Mouse (Mus musculus): ENCODE data around the gene Hist1h4d. TPM values are rescaled to one million over a fixed set of nuclear protein-coding genes. Genes with fewer than 3 reads are reported as not detected.
"Not testable (repeated sequence)": the region's sequence is repeated elsewhere in the genome, so short reads cannot be mapped to it uniquely, and the experiment has no call there.

The Hist1h4d gene
- polyA plus RNA-seq, 1 experiment from 2014 or later = 106 TPM

- H3K9ac ChIP-seq (ENCODE audit: low read length) = peak overlapping the region; percentile 48
- H3K4me1 ChIP-seq (ENCODE audit: control insufficient read depth, insufficient read depth, low read length) = peaks cover 25% of the 10 kb centered on the region
- peak; percentile 14; the same call in 1 of the 2 replicates for ATAC-seq
- H3K36me3 ChIP-seq (ENCODE audit: control insufficient read depth, insufficient read depth, low read length) = no peaks in the 10 kb centered on the region
- no peaks in the 10 kb centered on the region for H3K9me3 ChIP-seq (replicated peaks; ENCODE audit: control insufficient read depth, low read length)
- H3K4me2 ChIP-seq (ENCODE audit: low read length) = peak overlapping the region; percentile 93
- no peaks in the 10 kb centered on the region for H3K27me3 ChIP-seq (replicated peaks; ENCODE audit: control insufficient read depth, insufficient read depth, low read length)
- peak overlapping the region; percentile 96 for H3K27ac ChIP-seq (ENCODE audit: low read depth, low read length)
- WGBS = under 1% methylated on average over 22 of the region's 22 CpGs
- peak overlapping the region; percentile 42 for H3K4me3 ChIP-seq (ENCODE audit: low read depth, low read length)
- peak; percentile 41 for DNase-seq (ENCODE audit: low spot score)
These were observed 4.9 kb downstream of the Hist1h4d start for GRCm38 (mm10) chr13:23586099-23586939.

DNA sequence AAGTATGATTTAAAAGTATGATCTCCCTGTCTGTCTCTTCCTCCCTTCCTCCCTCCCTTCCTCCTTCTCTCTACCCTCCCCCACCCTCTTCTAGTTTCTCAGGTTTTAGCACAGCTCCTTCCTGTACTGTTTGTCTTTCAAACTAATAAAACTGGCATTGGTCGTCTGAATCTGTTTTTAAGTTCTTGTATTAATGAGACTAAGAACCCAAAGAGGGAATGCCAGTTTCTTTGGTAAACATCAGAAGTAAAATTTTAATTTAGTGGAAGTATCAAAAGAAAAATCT, 5.5 kb downstream of the Hist1h4d start:
- WGBS = 5% methylated on average over 1 of the region's 1 CpGs
- Histone ChIP-seq H3K4me2 (ENCODE audit: low read length) (peak overlapping the region; percentile 93), H3K36me3 (ENCODE audit: control insufficient read depth, insufficient read depth, low read length) (no peaks in the 10 kb centered on the region), H3K27me3 (replicated peaks; ENCODE audit: control insufficient read depth, insufficient read depth, low read length) (no peaks in the 10 kb centered on the region), H3K4me3 (ENCODE audit: low read depth, low read length) (peak overlapping the region; percentile 42; the same call in 1 of the 2 replicates), H3K4me1 (ENCODE audit: control insufficient read depth, insufficient read depth, low read length) (peaks cover 24% of the 10 kb centered on the region), H3K27ac (ENCODE audit: low read depth, low read length) (peak overlapping the region; percentile 84), H3K9me3 (replicated peaks; ENCODE audit: control insufficient read depth, low read length) (no peaks in the 10 kb centered on the region), H3K9ac (ENCODE audit: low read length) (peak overlapping the region; percentile 48)
- ATAC-seq = no peak
- no peak for DNase-seq (ENCODE audit: low spot score)

DNA sequence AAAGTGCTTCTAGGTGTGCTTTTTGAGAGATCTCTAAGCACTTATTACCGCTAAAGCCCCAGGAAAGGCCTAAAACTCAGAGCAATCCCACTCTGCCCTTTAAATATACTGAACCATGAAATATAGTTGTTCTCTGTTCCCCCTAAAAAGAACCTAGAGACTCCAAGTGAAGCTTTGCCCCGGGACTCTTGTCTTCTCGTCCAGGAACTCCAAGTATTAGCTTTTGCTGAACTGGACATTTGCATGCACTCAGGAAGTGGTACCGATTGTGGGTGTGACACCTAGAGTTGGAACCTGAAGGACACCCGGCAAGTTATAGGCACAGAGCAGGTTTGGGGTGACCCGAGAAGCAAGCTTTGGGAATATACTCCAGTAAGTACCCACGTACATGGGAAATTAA, 9.8 kb downstream of the Hist1h4d start:
- H3K9me3 ChIP-seq (replicated peaks; ENCODE audit: control insufficient read depth, low read length) = no peaks in the 10 kb centered on the region
- DNase-seq (ENCODE audit: low spot score) (no peak), ATAC-seq (no peak)
- no peak overlapping the region for H3K4me2 ChIP-seq (ENCODE audit: low read length)
- no peak overlapping the region for H3K27ac ChIP-seq (ENCODE audit: low read depth, low read length)
- H3K27me3 ChIP-seq (replicated peaks; ENCODE audit: control insufficient read depth, insufficient read depth, low read length) = no peaks in the 10 kb centered on the region
- WGBS = 94% methylated on average over 7 of the region's 7 CpGs
- peaks cover 5% of the 10 kb centered on the region; the same call in 1 of the 2 replicates for H3K4me1 ChIP-seq (ENCODE audit: control insufficient read depth, insufficient read depth, low read length)
- H3K36me3 ChIP-seq (ENCODE audit: control insufficient read depth, insufficient read depth, low read length) = no peaks in the 10 kb centered on the region
- no peak overlapping the region for H3K9ac ChIP-seq (ENCODE audit: low read length)
- no peak overlapping the region for H3K4me3 ChIP-seq (ENCODE audit: low read depth, low read length)

DNA sequence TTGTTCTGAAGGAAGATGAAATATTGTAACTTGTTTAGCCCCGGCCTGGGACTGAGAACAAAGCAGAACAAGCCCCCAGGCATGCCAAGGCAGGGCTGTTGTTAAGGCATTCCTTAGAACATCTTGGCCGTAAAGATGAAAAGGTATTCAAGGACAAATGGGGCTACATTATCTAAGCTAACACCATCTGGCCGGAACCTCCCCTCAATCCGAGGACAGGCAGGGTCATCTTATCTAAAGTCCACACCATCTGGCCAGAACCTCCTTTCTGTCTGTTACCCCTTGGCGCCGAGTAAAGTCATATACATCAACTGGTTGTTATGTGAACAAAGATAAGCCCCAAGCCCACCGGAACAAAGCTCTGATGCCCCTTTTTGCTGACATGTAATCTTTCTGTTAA, 10.5 kb downstream of the Hist1h4d start:
- H3K27me3 ChIP-seq (replicated peaks; ENCODE audit: control insufficient read depth, insufficient read depth, low read length); H3K4me2 ChIP-seq (ENCODE audit: low read length); ATAC-seq; H3K4me1 ChIP-seq (ENCODE audit: control insufficient read depth, insufficient read depth, low read length); H3K9ac ChIP-seq (ENCODE audit: low read length); DNase-seq (ENCODE audit: low spot score); H3K9me3 ChIP-seq (replicated peaks; ENCODE audit: control insufficient read depth, low read length); H3K27ac ChIP-seq (ENCODE audit: low read depth, low read length); H3K36me3 ChIP-seq (ENCODE audit: control insufficient read depth, insufficient read depth, low read length); H3K4me3 ChIP-seq (ENCODE audit: low read depth, low read length): not testable (repeated sequence)
- WGBS = 94% methylated on average over 7 of the region's 7 CpGs

GRCm38 (mm10) chr13:23592614-23593013, 11.2 kb downstream of the Hist1h4d start:
- no peak overlapping the region for H3K4me3 ChIP-seq (ENCODE audit: low read depth, low read length)
- no peaks in the 10 kb centered on the region for H3K27me3 ChIP-seq (replicated peaks; ENCODE audit: control insufficient read depth, insufficient read depth, low read length)
- H3K27ac ChIP-seq (ENCODE audit: low read depth, low read length) = no peak overlapping the region
- no peaks in the 10 kb centered on the region for H3K9me3 ChIP-seq (replicated peaks; ENCODE audit: control insufficient read depth, low read length)
- ATAC-seq (no peak), DNase-seq (ENCODE audit: low spot score) (no peak)
- no peaks in the 10 kb centered on the region for H3K4me1 ChIP-seq (ENCODE audit: control insufficient read depth, insufficient read depth, low read length)
- WGBS = 91% methylated on average over 7 of the region's 7 CpGs
- no peaks in the 10 kb centered on the region for H3K36me3 ChIP-seq (ENCODE audit: control insufficient read depth, insufficient read depth, low read length)
- H3K9ac ChIP-seq (ENCODE audit: low read length) = no peak overlapping the region
- no peak overlapping the region for H3K4me2 ChIP-seq (ENCODE audit: low read length)

DNA sequence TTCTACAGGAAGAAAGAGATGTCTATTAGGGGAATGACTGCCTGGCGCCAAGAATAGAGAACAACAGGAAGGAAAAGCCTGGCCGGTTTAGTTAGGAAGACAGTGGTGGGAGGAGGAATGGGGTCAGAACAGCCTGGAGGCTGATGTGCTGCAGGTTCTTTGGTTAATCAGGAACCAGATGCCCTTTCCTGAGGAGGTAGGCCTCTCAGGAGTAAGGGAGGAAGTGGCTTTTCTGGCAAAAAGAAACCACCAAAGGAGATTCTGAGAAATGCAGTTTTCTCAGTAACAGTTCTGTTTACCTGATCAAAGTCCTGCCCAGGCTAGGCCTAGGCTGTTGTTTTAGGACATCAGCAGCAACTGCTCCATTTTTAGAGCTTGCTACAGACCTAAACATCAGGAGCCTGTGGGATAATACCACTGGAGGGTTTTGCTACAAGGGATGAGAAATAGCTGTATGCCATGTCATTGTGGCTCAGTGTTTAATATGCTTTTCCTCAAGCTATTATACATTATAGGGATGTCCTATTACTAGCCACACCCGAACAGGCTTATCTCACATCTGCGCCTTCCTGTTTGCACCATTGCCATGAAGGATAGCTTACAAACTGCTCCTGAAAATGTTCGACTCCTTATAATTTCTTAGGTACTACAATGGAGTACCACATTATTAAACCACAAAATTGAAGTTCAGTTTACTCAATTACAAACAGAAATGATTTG, 11.8 kb downstream of the Hist1h4d start:
- Histone ChIP-seq H3K27me3 (replicated peaks; ENCODE audit: control insufficient read depth, insufficient read depth, low read length) (no peaks in the 10 kb centered on the region), H3K9ac (ENCODE audit: low read length) (no peak overlapping the region), H3K4me3 (ENCODE audit: low read depth, low read length) (no peak overlapping the region), H3K36me3 (ENCODE audit: control insufficient read depth, insufficient read depth, low read length) (no peaks in the 10 kb centered on the region), H3K4me2 (ENCODE audit: low read length) (no peak overlapping the region), H3K27ac (ENCODE audit: low read depth, low read length) (no peak overlapping the region), H3K4me1 (ENCODE audit: control insufficient read depth, insufficient read depth, low read length) (no peaks in the 10 kb centered on the region), H3K9me3 (replicated peaks; ENCODE audit: control insufficient read depth, low read length) (no peaks in the 10 kb centered on the region)
- DNase-seq (ENCODE audit: low spot score) (no peak), ATAC-seq (no peak)
- WGBS = 87% methylated on average over 5 of the region's 5 CpGs

- no peaks in the 10 kb centered on the region for H3K4me1 ChIP-seq (ENCODE audit: control insufficient read depth, insufficient read depth, low read length)
- H3K4me2 ChIP-seq (ENCODE audit: low read length) = no peak overlapping the region
- WGBS = 77% methylated on average over 2 of the region's 2 CpGs
- DNase-seq (ENCODE audit: low spot score) (no peak), ATAC-seq (no peak)
- no peak overlapping the region for H3K9ac ChIP-seq (ENCODE audit: low read length)
- H3K27me3 ChIP-seq (replicated peaks; ENCODE audit: control insufficient read depth, insufficient read depth, low read length) = no peaks in the 10 kb centered on the region
- H3K9me3 ChIP-seq (replicated peaks; ENCODE audit: control insufficient read depth, low read length) = no peaks in the 10 kb centered on the region
- H3K36me3 ChIP-seq (ENCODE audit: control insufficient read depth, insufficient read depth, low read length) = no peaks in the 10 kb centered on the region
- no peak overlapping the region for H3K27ac ChIP-seq (ENCODE audit: low read depth, low read length)
- H3K4me3 ChIP-seq (ENCODE audit: low read depth, low read length) = no peak overlapping the region
These were observed 13.8 kb downstream of the Hist1h4d start for GRCm38 (mm10) chr13:23595185-23595584.

- Histone ChIP-seq H3K9ac (ENCODE audit: low read length) (no peak overlapping the region), H3K27me3 (replicated peaks; ENCODE audit: control insufficient read depth, insufficient read depth, low read length) (no peaks in the 10 kb centered on the region), H3K4me2 (ENCODE audit: low read length) (no peak overlapping the region), H3K4me1 (ENCODE audit: control insufficient read depth, insufficient read depth, low read length) (no peaks in the 10 kb centered on the region), H3K4me3 (ENCODE audit: low read depth, low read length) (no peak overlapping the region), H3K36me3 (ENCODE audit: control insufficient read depth, insufficient read depth, low read length) (no peaks in the 10 kb centered on the region), H3K27ac (ENCODE audit: low read depth, low read length) (no peak overlapping the region), H3K9me3 (replicated peaks; ENCODE audit: control insufficient read depth, low read length) (no peaks in the 10 kb centered on the region)
- 84% methylated on average over 7 of the region's 7 CpGs for WGBS
- no peak for DNase-seq (ENCODE audit: low spot score)
- ATAC-seq = no peak
These were observed 14.4 kb downstream of the Hist1h4d start for GRCm38 (mm10) chr13:23595622-23596372.

All from forebrain, embryonic 14.5 days (tissue).